In genomic region chr7:29383255-29383654, GRCm38 (mm10) we compare ENCODE assay signal across 8 mouse cellular contexts.
DNase-seq lines count a peak whose midpoint lies in the region; ATAC-seq and TF ChIP-seq lines count a peak whose summit lies in the region.

No protein-coding gene starts in this region.

- DNase-seq in MEL-GATA-1-ER (ENCODE audit: extremely low read depth, low read depth) = peak; percentile 17
- DNase-seq in cerebellum, adult 11-12 months = peak; percentile 72
- DNase-seq in forebrain, postnatal 0 days = peak; percentile 86
- peak; percentile 74 to 92 for DNase-seq in layer of hippocampus, postnatal 25 days (ENCODE audit: extremely low spot score in 1 of 2, low spot score in 1 of 2)
- peak; percentile 91 for DNase-seq in lung, postnatal 36 days
- DNase-seq in retina, postnatal 1 day = peak; percentile 87
- DNase-seq in thymus, postnatal 36 days = peak; percentile 69 to 78

- no peaks in the 10 kb centered on the region for H3K4me1 ChIP-seq in forebrain, postnatal 0 days (ENCODE audit: insufficient read depth)
- H3K4me1 ChIP-seq in hindbrain, embryonic 12.5 days = 0 out of 2 replicates have a peak, but pooled peaks cover 2% of the 10 kb centered on the region

- H3K4me2 ChIP-seq in forebrain, postnatal 0 days (ENCODE audit: low read depth) = no peak overlapping the region
- H3K4me2 ChIP-seq in hindbrain, embryonic 12.5 days (replicated peaks) = no peak overlapping the region

- no peaks in the 10 kb centered on the region for H3K9me3 ChIP-seq in forebrain, postnatal 0 days (ENCODE audit: low read length)
- no peaks in the 10 kb centered on the region for H3K9me3 ChIP-seq in hindbrain, embryonic 12.5 days (replicated peaks)

- H3K27ac ChIP-seq in forebrain, postnatal 0 days (ENCODE audit: low read depth, low read length) = no peak overlapping the region
- H3K27ac ChIP-seq in hindbrain, embryonic 12.5 days = no peak overlapping the region

- no peak overlapping the region for H3K4me3 ChIP-seq in forebrain, postnatal 0 days (ENCODE audit: low read depth, low read length)
- no peak overlapping the region for H3K4me3 ChIP-seq in hindbrain, embryonic 12.5 days

- H3K9ac ChIP-seq in forebrain, postnatal 0 days = no peak overlapping the region
- H3K9ac ChIP-seq in hindbrain, embryonic 12.5 days = peak overlapping the region; percentile 42; the same call in 1 of the 2 replicates

- peak; percentile 32; the same call in 1 of the 2 replicates for ATAC-seq in forebrain, postnatal 0 days
- ATAC-seq in hindbrain, embryonic 12.5 days (ENCODE audit: low FRiP score) = peak; percentile 71

- peak; percentile 97 for TF ChIP-seq CTCF in forebrain, postnatal 0 days (IDR thresholded peaks at IDR 0.05; ENCODE audit: low read depth)

- no peaks in the 10 kb centered on the region for H3K27me3 ChIP-seq in forebrain, postnatal 0 days (ENCODE audit: insufficient read depth, low read length)
- no peaks in the 10 kb centered on the region for H3K27me3 ChIP-seq in hindbrain, embryonic 12.5 days

- H3K36me3 ChIP-seq in forebrain, postnatal 0 days (ENCODE audit: insufficient read depth) = peaks cover 38% of the 10 kb centered on the region
- H3K36me3 ChIP-seq in hindbrain, embryonic 12.5 days = peaks cover 43% of the 10 kb centered on the region

- WGBS in forebrain, postnatal 0 days = 30% methylated on average over 10 of the region's 10 CpGs
- WGBS in hindbrain, embryonic 12.5 days = 23% methylated on average over 10 of the region's 10 CpGs

Comparison
In these comparisons a context has a peak if more than half of its experiments do, and no peak if none do; other contexts are left out.
1. DNase-seq: peak in every context shown above with its lines; median percentile 91 in lung, postnatal 36 days; 87 in retina, postnatal 1 day; 86 in forebrain, postnatal 0 days; 83 in layer of hippocampus, postnatal 25 days; 74 in thymus, postnatal 36 days; 72 in cerebellum, adult 11-12 months; 17 in MEL-GATA-1-ER.